Mouse (Mus musculus) layer of hippocampus, postnatal 10 days (tissue): ENCODE measurements around the gene Hydin. TPM values are rescaled to one million over a fixed set of nuclear protein-coding genes. Genes with fewer than 3 reads are reported as not detected.
A peak's percentile ranks its signal among the peaks of the same experiment; 100 is the strongest.

Experiments used
- DNase-seq, 2 experiments: peaks; one replicate each; pipeline ENCODE4 v3.0.0; 2021; ENCODE audit warnings: low spot score in 2 of 2
- total RNA-seq, 2 experiments: library from RNA; stranded (reverse); gene quantifications; 2 replicates each; pipeline ENCODE4 v1.2.3; 2021

Gene Hydin
- total RNA-seq, 2 experiments from 2014 or later, result 1.0 to 1.4 TPM

- DNase-seq, result no peak
Measured at GRCm38 (mm10) chr8:110440528-110440927, 173.8 kb downstream of the Hydin start.

DNA sequence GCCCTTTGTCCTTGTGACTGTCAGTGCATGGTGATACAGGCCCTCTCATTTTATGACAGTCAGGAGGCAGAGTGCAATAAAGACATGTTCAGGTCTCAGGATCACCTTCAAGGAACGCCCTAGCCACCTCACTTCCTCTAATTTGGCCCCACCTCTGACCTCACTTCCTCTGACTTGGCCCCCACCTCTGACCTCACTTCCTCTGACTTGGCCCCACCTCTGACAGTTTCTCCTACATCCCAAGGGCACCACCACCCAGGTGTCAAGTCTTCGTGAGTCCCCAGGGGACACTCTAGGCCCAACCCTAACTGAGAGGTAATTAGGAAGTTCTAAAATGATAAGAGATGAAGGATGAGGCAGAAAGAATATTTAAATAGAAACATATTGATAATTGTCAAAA lies 177.5 kb downstream of the Hydin start:
- DNase-seq, result no peak

GRCm38 (mm10) chr8:110450463-110450862 lies 183.7 kb downstream of the Hydin start:
- no peak for DNase-seq

GRCm38 (mm10) chr8:110454466-110454865 lies 187.7 kb downstream of the Hydin start:
- DNase-seq, result no peak

DNA sequence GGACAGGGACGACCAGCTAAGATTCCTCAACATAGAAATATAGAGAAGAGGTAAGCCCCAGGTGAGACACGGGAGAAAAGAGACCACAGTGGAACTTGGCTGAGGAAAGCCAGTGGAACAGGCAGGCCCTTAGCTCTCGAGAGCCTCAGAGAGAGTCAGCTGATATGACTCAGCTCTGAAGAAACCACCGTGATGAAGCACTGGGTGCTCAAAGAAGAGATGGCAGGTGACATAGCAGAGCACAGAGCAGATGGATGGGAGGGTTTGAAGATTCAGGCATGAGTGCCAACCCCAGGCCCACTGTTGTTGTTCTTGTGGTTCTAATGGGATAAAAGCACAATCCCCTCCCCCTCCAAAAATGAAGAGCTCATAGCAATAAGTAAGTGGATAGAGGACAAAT lies 190.6 kb downstream of the Hydin start:
- DNase-seq, result no peak

DNA sequence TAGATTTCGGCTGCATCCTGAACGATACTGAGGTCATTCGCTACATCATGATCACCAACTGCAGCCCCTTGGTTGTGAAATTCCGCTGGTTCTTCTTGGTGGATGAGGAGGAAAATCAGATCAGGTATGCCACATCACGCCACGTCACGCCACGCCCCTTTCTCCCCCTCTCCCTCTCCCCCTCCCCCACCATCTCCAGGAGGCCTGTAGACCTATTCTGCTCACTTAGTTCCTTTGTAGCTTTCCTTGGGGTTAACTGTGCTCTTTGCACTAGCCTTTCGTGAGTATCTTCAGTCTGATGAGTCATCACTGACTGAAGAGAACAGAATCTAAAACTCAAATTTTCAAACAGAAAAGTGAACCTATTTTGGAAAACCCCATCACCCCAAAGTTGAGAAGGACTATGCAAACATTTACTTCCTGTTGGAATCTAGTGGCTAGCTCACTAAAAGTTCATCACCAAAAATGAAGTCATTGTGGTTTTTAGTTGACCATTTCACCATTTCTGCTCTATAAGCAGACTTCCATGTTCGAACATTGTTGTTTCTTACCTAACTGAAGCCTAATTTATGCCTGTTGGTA lies 195.9 kb downstream of the Hydin start:
- DNase-seq, result no peak

- no peak for DNase-seq
Measured at GRCm38 (mm10) chr8:110463773-110464460, 197.1 kb downstream of the Hydin start.

DNA sequence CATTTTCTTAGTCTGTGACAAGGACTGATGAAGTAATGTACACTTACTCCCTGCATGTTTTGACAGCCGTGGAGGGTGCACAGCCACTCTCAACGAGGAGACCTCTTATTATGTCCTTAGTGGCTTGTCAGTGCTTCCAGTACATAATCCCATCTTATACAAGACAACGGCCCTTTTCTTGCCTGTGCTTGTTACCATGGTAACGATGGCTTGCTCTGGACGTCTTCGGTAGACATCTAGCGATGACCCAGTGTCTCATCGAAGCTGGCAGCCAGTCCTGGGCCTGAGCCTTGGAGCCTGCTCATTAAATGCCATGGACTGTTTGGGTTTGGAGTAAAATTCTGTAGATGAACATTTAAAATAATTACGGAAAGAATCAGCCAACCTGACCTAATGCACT lies 198.8 kb downstream of the Hydin start:
- DNase-seq, result no peak

DNA sequence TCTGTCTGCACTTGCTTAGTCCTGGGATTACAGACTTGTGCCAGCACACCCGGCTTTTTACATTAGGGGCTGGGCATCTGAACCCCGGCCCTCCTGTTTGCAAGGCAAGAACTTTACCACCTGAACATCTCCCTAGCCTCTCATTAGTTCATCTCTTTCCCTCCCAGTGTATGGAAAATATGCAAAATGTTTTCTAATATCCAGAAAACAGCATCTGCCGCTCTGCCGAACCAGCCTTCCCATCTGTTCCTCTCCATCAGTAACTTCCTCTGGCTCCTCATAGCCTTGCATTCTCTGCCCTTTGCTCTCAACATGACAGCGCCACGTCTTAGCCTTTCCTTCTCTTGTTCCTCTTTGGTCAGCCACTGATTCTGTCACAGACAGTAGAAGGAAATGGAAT lies 210.5 kb downstream of the Hydin start:
- DNase-seq, result no peak

- DNase-seq, result peak; percentile 55 to 72
Measured at GRCm38 (mm10) chr8:110478576-110478975, 211.8 kb downstream of the Hydin start.

DNA sequence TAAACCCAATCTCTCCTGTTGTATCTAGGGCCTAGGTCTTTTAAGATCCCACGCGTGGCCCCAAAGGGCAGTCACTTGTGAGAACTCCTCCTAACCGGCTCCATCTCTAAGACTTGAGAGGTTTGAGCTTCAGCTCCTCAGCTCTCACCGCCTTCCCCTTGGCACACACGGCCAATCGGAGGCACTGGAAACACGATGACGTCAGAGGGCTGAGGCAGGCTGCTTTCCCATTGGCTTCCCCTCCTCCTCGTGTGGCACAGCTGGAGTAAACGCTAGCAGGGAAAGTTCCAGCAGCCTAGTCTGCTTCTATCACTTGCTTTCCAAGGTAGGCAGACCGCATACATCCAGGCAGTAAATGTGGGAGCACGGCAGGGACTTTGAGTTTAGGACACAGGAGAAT lies 212.6 kb downstream of the Hydin start:
- no peak for DNase-seq

DNA sequence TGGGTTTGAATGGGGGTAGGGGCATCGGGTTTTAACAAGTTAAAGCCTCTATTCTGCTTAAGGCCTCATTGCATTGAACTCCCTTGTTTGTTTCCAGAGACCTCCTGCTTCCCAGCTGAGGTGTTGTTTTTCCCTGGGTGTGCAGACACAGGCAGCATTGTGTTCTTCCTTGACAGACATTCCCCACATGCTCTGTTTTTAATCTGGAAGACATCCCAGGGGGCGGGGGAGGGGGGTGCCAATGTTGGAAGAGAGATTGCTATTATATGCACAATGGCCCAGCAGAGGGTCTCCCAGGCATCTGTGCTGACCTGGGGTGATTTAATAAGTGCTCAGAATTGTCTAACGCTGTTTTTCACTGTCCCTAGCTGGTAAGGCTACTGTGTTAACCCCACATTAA lies 215.5 kb downstream of the Hydin start:
- DNase-seq, result no peak

GRCm38 (mm10) chr8:110485234-110485633 lies 218.5 kb downstream of the Hydin start:
- DNase-seq, result no peak

GRCm38 (mm10) chr8:110486020-110486419 lies 219.2 kb downstream of the Hydin start:
- no peak for DNase-seq

GRCm38 (mm10) chr8:110487644-110488043 lies 220.9 kb downstream of the Hydin start:
- no peak for DNase-seq

GRCm38 (mm10) chr8:110489344-110489743 lies 222.6 kb downstream of the Hydin start:
- no peak for DNase-seq

DNA sequence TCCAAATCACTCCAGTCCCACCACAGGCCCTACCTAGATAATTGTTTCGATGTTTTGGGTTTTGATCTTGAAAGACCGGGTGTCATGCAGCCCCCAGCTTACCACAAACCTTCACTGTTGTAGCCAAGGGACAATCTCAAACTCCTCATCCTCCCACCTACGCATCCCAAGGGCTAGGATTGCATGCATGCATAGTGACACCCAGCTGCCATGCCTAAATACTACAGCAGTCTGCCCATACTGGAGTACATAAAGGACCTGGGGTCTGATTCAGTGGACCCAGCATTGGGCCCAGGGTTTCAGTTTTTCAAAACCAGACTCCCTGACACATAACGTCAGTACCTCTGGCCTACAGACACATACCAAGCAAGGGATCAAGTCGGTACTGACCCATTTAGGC lies 224.3 kb downstream of the Hydin start:
- no peak for DNase-seq

GRCm38 (mm10) chr8:110496286-110496685 lies 229.5 kb downstream of the Hydin start:
- DNase-seq, result no peak

GRCm38 (mm10) chr8:110500253-110500652 lies 233.5 kb downstream of the Hydin start:
- no peak for DNase-seq

GRCm38 (mm10) chr8:110500661-110501060 lies 233.9 kb downstream of the Hydin start:
- no peak for DNase-seq

GRCm38 (mm10) chr8:110501330-110501729 lies 234.6 kb downstream of the Hydin start:
- no peak for DNase-seq

GRCm38 (mm10) chr8:110502880-110503279 lies 236.1 kb downstream of the Hydin start:
- no peak for DNase-seq

DNA sequence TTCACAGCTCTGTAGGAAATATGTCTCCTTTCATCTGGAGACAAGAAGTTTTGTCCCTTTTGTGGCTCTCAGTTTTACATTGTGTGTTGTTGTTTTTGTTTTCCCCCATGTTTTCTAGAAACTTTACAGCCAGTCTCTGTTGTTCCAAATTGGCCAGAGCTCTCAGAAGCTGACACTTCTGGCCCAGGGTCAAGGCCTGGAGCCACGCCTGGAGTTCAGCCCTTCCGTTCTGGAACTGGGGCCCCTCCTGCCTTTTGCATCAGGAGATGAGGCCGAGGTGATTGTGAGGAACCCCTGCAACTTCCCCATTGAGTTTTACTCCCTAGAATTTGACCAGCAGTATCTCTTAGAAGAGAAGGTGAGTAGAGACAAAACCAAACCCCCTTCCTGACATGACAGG lies 242.0 kb downstream of the Hydin start:
- no peak for DNase-seq
